8 mouse cellular contexts compared by ENCODE assay signal in the genomic region with DNA sequence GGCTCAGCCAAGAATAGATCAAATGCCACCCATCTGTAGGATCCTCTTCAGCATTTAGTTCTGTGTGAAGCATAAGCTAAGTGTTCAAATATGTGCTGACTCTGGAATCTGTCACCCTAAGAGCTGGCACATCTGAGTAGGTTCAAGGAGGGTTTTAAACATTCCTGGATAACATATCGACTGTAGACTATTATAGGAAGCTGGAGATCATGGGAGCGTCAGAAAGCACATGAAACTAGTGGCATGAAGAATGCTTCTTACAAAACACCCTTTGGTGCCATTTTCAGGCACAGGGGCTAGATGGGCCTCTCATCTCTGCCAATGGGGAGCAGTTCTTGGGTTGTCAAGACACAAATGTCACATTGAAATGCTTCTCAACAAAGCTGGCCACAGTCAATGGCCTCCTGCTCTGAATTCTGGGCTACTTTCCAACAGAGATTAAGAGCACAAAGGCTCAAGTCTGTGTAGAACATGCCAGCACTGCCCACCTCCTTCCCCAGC. TPM values are rescaled to one million over a fixed set of nuclear protein-coding genes. Genes with fewer than 3 reads are reported as not detected.
DNase-seq lines count a peak whose midpoint lies in the region; ATAC-seq lines count a peak whose summit lies in the region.

No protein-coding gene starts in this region.

- H3K27ac ChIP-seq in kidney, embryonic 15.5 days: peak overlapping the region; percentile 91
- peak overlapping the region; percentile 80 for H3K27ac ChIP-seq in midbrain, embryonic 16.5 days (ENCODE audit: low read length)

- H3K9me3 ChIP-seq in kidney, embryonic 15.5 days (replicated peaks): no peaks in the 10 kb centered on the region
- H3K9me3 ChIP-seq in midbrain, embryonic 16.5 days (replicated peaks; ENCODE audit: control insufficient read depth, low read length, poor library complexity, severe bottlenecking): no peaks in the 10 kb centered on the region

- peaks cover 22% of the 10 kb centered on the region for H3K36me3 ChIP-seq in kidney, embryonic 15.5 days
- peaks cover 1% of the 10 kb centered on the region for H3K36me3 ChIP-seq in midbrain, embryonic 16.5 days (ENCODE audit: control insufficient read depth, insufficient read depth, low read length)

- no peak overlapping the region for H3K4me2 ChIP-seq in kidney, embryonic 15.5 days
- H3K4me2 ChIP-seq in midbrain, embryonic 16.5 days (ENCODE audit: low read length): no peak overlapping the region

- peak; percentile 23 to 79 for DNase-seq in adrenal gland, adult (ENCODE audit: inconsistent age in 2 of 2, low spot score in 1 of 2)
- DNase-seq in adrenal gland, adult 18-20 months (ENCODE audit: low spot score in 2 of 2): no peak
- DNase-seq in 3T3-L1 (ENCODE audit: low read depth, low spot score): peak; percentile 63
- peak; percentile 33 to 56 for DNase-seq in frontal cortex, adult 2 months (ENCODE audit: extremely low spot score in 1 of 2, low spot score in 1 of 2)
- no peak for DNase-seq in embryo, embryonic 10 days (ENCODE audit: low spot score)
- DNase-seq in gastrocnemius, postnatal 10 days: no peak

- no peak overlapping the region for H3K9ac ChIP-seq in kidney, embryonic 15.5 days
- H3K9ac ChIP-seq in midbrain, embryonic 16.5 days (ENCODE audit: low read depth, low read length): no peak overlapping the region

- no peaks in the 10 kb centered on the region for H3K27me3 ChIP-seq in kidney, embryonic 15.5 days
- H3K27me3 ChIP-seq in midbrain, embryonic 16.5 days (ENCODE audit: control insufficient read depth, insufficient read depth, low read depth, low read length): no peaks in the 10 kb centered on the region

- 73% methylated on average over 2 of the region's 2 CpGs for WGBS in kidney, embryonic 15.5 days
- WGBS in midbrain, embryonic 16.5 days: 30% methylated on average over 2 of the region's 2 CpGs

- peaks cover 51% of the 10 kb centered on the region for H3K4me1 ChIP-seq in kidney, embryonic 15.5 days
- peaks cover 44% of the 10 kb centered on the region for H3K4me1 ChIP-seq in midbrain, embryonic 16.5 days (ENCODE audit: control insufficient read depth, insufficient read depth, low read length)

- no peak overlapping the region for H3K4me3 ChIP-seq in kidney, embryonic 15.5 days (replicated peaks)
- H3K4me3 ChIP-seq in midbrain, embryonic 16.5 days (ENCODE audit: low read depth, low read length): no peak overlapping the region

- ATAC-seq in kidney, embryonic 15.5 days (replicated peaks; ENCODE audit: low FRiP score): no peak
- ATAC-seq in midbrain, embryonic 16.5 days: peak; percentile 68

RNA-seq across cellular contexts. Expression of gene Cfap20, which starts 7.8 kb away (rescaled TPM):
- 10 to 100 TPM; 25.8 to 33.6 TPM for total RNA-seq in adrenal gland, adult 18-20 months (2021)
- polyA plus RNA-seq in frontal cortex, adult 2 months (2012; rRNA removed): 106 and 108 TPM in 2 replicates
- polyA plus RNA-seq in kidney, embryonic 15.5 days (2015; fragmentation: Nextera tagmentation; extraction: Ambion mirVana): 138 and 139 TPM in 2 replicates
- polyA plus RNA-seq in midbrain, embryonic 16.5 days (2015; fragmentation: Nextera tagmentation; extraction: Ambion mirVana): 122 and 128 TPM in 2 replicates
- total RNA-seq in gastrocnemius, postnatal 10 days (2021): 10 to 100 TPM; 19.5 to 28.8 TPM

Comparison
In these comparisons a context has a peak if more than half of its experiments do, and no peak if none do; other contexts are left out.
1. DNase-seq: peak in adrenal gland, adult (2 of 2), 3T3-L1 (single experiment) and frontal cortex, adult 2 months (2 of 2); none in adrenal gland, adult 18-20 months (0 of 2), embryo, embryonic 10 days (single experiment) and gastrocnemius, postnatal 10 days (single experiment).